Mouse (Mus musculus): ENCODE measurements at regions not wholly inside any gene's neighbourhood (a gene's known extent, or its start where the extent isn't known, plus 50 kb on each side); places are given as distances from the start of the nearest gene placed in this dataset.

- DNase-seq (ENCODE audit: low spot score in 2 of 2) = no peak
Observed at GRCm38 (mm10) chr9:63896073-63896807, 125.6 kb downstream of the Smad6 start.

GRCm38 (mm10) chr9:63892235-63892971 is 129.5 kb downstream of the Smad6 start:
- DNase-seq (ENCODE audit: low spot score in 2 of 2) = no peak

DNA sequence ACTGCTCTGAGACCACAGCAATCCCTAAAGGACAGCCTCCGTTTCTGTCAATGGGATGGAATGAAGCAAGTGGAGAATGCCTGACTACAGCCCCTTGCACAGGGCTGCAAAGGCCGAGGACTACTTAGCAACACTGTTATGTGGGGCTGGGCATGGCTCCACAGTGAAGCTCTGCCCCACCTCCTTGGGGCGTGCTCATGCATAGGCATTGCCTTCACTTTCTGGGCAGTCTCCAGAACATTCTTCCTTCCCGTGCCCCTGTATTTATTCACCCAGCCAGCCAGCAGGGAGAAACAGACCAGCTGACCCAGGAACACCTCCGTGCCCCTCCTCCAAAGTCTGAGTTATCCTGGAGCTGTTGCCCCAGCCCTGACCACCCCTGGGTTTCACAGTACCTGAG is 131.1 kb downstream of the Smad6 start:
- DNase-seq (ENCODE audit: low spot score in 2 of 2) = no peak

DNA sequence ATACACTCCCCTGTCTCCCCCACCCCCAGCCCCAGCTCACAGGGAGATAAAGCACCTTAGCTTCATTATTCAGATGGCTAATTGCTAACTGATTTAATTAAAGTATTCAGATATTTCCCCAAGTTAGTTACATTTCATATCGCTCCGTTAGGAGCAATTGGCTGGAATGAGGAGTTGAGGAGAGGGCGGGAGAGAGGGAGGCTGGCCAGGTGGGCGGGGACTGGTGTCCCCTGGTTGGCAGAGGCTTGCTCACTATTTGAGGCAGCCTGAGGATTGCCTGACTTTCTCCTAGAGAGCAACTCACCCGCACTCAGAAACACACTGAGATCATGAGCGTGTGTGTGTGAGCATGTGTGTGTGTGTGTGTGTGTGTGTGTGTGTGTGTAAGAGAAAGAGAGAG is 131.8 kb upstream of the Smad3 start:
- DNase-seq (ENCODE audit: low spot score in 2 of 2) = no peak

- no peak for DNase-seq (ENCODE audit: low spot score in 2 of 2)
Observed at GRCm38 (mm10) chr9:63884971-63885370, 127.2 kb upstream of the Smad3 start.

DNA sequence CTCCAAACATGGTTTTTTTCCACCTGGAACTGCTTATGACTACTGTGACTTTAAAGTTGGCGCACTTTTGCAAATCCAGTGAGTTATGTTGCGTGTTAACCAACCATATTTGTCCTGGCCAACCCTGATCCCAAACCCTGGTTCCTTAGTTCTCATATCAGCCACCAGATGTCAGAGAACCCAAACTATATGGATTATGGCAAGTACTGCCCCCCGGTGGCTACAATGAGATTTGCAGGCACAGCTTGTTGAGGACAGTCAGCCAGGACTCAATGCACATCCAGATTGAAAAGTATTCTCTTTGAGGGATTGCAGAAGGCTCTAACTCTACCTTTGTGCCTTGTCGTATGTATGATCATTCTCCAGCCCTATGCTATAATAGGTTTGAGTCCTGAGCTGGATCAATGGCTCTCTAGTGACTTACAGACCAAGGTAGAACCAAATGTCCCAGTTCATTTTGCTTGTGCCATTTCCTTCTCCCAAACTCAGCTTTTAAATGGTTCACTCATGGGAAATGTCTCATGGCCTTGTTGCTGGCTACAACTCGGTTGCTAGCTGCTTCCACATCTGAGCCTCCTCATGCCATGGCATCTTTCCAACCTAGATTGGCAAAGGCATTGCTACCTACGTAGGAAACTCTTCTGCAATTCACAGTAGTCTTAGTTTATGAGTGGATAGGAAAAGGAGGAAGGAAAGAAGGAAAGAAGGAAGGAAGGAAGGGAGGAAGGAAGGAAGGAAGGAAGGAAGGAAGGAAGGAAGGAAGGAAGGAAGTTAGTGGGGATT is 126.1 kb upstream of the Smad3 start:
- no peak for DNase-seq (ENCODE audit: low spot score in 2 of 2)

DNA sequence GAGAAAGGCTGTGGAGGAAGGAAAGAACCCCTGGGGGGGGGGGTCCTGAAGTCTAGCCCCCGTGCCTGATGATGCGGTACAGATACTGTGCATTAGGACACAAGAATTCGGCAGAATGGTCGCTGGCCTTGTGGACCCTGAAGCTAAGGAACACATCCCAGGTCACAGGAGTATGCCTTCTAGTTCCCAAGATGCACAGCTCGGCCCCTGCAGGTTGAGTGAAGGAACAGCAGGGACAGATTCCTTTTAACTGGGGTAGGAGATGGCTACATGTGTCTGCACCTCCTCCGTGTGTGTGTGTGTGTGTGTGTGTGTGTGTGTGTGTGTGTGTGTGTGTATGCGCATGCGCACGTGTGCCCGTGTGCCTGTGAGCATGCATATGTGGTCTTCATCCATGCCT is 123.9 kb upstream of the Smad3 start:
- DNase-seq (ENCODE audit: low spot score in 2 of 2) = no peak

DNA sequence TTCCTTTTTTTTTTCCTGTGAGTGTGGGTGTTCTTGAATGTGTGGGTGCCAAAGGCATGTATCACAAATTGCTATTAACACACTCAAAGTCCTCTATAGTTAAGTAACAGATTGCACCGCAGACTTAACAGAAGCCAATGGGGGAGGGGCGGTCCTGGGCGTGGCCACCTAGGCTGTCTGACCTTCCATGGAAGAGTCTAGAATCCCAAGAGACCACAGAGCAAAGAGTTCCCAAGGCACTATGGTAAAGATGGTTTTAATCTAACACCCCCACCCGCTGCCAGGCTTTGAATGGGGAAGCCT is 123.4 kb upstream of the Smad3 start:
- peak; percentile 43 to 59 for DNase-seq (ENCODE audit: low spot score in 2 of 2)

- DNase-seq (ENCODE audit: low spot score in 2 of 2) = peak in 1 of 2 experiments; percentile 55
Observed at GRCm38 (mm10) chr9:63880487-63881260, 122.9 kb upstream of the Smad3 start.

DNA sequence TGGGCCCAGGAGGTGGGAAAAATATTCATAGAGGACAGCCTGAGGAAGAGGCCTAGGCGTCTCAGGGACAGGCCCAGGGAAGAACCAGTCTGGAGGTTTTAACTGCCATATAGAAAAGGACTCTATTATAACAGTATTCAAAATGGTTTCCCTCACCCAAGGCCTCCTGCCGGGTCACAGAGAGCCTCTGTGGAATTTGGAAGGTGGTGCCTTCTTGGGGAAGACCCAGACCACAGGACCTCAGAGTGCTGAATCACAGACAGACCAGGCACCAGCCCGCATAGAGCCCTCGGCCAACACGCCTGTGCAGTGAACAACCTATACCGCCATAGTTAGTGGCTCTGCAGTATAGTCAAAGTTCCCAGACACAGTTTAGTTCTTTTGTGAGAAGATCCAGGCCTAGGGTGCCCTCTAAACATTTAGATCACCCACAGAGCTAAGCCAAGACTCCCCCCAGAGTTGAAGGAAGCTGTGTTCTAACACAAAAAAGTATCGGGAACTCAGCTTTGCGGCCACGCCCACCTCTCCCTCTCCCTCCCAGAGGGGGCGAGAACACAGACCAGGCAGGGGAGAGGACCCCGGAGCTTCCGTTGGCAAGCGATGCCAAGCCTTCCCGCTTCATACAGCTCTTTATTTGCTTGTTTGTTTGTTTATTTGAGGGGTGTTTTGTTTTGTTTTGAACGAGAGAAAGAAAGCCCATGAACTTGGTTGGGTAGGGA is 122.1 kb upstream of the Smad3 start:
- DNase-seq (ENCODE audit: low spot score in 2 of 2) = no peak

DNA sequence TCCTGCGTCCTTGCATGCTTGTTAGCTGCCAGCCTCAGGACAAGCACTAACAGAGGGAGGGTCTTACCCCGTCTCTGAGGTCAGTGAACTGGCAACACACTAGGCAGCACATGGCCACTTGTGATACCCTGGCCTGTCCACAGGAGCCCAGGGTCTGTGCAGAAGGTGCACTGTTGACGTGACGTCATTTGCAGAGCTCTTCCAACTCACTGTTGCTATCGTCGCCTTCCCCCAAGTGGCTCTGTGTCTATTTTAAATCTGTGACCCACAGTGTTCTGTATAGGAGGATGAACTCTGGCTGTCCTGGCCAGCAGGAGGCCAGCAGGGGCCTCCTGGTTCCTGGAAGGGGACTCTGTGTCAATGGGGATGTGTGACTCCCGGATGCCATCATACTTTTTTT is 120.1 kb upstream of the Smad3 start:
- no peak for DNase-seq (ENCODE audit: low spot score in 2 of 2)

DNA sequence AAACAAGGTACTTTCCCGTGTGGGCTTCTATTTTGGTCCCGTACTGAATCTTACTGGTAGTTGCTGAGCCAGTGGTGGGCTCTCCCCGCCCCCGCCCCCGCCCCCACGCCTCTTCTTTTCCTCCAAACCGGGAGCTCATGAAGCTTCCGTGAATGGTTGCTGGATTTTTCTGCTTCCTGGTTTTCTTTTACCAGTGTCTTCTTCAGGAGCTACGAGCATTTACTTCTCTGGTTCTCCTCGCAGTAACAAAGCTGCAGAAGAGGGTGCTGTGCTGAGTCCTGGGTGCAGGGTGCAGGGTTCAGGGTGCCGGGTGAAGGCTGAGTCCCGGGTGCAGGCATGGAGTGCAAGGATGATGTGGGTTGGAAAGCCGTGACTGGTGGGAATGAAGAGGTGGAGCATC is 119.1 kb upstream of the Smad3 start:
- no peak for DNase-seq (ENCODE audit: low spot score in 2 of 2)

GRCm38 (mm10) chr9:63876023-63876422 is 118.2 kb upstream of the Smad3 start:
- DNase-seq (ENCODE audit: low spot score in 2 of 2) = no peak

DNA sequence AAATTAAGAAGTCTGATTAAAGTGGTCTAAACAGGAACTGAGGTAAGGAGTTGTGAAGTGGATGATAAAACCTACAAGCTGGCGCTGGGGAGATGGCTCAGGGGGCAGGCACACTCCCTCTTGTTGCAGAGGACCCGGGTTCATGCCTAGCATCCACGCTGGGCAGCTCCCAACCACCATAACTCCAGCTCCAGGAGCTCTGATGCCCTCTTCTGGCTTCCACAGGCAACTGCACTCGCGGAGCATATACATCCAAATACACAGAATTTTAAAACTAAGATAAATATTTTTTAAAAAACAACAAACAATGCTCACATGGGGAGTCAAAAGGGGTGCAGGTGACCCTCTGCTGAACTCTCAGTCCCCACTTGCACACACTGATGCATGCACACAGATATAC is 117.4 kb upstream of the Smad3 start:
- peak in 1 of 2 experiments; percentile 19 for DNase-seq (ENCODE audit: low spot score in 2 of 2)

DNA sequence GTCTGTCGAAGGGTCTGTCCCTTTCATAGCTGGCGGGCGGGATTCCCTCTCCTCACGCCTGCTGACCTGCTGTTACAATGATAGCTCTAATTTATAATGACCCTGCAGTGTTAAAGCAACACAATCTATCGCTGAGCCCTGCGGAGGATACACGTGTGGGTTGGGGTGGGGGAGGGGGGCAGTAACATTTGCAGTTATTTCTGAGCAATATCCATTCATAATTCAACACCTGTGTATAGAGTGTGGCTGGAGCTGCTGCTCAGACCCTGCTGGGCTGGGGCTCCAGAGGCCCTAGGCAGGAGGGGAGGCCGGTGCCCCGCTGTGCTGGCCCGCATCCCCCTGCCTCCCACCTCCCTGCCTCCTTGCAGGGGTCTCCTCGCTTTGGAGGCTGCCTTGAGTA is 106.6 kb upstream of the Smad3 start:
- no peak for DNase-seq (ENCODE audit: low spot score in 2 of 2)

DNA sequence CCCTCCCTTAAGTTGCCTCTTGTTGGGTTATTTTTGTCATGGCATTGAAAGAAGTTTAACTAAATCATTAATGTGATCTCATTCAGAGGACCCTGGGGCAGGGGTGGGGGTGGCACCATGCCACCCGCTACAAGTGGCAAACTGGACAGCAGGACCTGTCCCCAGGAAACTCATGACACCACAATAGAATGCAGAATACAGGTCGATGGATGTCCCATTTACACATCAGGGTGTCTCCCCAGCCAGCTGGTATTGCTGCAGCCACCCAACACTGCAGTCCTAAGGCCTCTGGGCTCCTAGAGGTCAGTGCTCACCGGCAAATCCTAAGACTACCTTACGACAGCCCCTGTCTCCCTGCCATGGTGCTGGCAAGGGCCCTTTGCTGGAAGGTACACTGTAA is 105.5 kb upstream of the Smad3 start:
- DNase-seq (ENCODE audit: low spot score in 2 of 2) = no peak

DNA sequence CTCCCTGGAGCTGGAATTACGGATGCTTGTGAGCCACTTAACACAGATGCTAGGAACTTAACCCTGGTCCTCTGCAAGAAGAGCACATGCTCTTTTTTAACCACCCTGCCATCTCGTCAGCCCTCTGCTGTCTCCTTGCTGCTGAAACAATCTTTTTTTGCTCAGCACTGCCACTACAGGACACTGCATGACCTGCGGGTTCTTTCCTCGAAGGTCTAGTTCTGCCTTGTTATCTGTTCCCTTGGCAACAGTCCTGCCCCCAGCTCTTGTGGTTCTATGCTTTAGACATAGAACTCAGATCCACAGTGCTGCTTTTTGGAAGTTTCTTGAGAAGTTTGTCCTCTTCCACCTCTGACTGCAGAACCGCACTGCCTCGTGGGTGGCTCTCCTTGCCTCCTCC is 104.6 kb upstream of the Smad3 start:
- no peak for DNase-seq (ENCODE audit: low spot score in 2 of 2)

DNA sequence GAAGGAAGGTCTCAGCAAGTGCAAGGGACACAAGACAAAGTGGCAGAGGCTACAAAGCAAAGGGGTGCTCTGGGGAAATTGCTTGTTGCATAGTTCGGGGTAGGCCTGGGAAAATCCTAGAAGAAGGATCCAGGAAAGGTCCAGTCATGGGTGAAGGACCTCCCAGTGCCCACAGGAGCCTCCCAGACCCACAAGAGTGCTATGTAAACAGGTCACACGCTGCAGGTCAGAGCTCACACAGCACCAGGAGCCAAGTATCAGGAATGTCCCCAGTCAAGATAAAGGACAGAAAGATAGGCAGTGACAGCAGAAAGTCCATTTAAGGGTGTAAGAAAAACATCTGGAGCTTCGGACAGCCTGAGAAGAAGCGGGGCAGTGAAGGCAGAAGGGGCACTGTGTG is 103.6 kb upstream of the Smad3 start:
- no peak for DNase-seq (ENCODE audit: low spot score in 2 of 2)

GRCm38 (mm10) chr9:63860196-63860595 is 102.4 kb upstream of the Smad3 start:
- no peak for DNase-seq (ENCODE audit: low spot score in 2 of 2)

DNA sequence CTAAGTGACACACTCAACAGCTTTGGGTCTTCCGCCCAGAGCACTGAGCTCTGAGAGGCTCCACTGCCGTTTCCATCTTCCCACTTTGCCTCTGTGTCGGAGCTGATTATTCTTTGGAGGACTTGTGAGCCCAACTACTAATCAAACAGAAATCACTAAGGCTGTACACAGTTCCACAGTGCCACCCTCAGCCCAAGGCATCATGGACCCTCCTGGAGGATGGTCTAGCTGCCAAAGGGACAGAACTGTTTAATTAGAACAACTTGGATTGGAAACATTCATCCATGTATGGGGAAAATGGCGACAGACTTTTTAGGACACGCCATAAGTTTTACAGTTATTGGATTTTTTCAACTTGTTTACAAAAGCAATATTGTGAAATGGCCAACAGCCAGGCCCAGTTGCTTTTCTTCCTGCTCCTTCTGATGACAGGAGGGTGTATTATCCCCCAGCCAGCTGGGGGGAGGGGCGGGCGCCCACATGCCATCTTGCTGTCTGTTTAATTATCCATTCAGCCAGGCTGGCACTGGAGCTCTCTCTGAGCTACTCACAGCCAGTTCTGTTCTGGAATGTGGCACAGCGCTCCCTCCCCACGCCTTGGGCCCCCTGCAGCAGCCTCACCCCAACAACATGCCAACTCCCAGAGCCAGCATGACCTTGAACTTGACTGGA is 98.4 kb upstream of the Smad3 start:
- DNase-seq (ENCODE audit: low spot score in 2 of 2) = peak; percentile 92 to 93

- peak; percentile 31 to 44 for DNase-seq (ENCODE audit: low spot score in 2 of 2)
Observed at GRCm38 (mm10) chr9:63851809-63852208, 94.0 kb upstream of the Smad3 start.

All from right cerebral cortex, postnatal 10 days (tissue).